In the genomic region with DNA sequence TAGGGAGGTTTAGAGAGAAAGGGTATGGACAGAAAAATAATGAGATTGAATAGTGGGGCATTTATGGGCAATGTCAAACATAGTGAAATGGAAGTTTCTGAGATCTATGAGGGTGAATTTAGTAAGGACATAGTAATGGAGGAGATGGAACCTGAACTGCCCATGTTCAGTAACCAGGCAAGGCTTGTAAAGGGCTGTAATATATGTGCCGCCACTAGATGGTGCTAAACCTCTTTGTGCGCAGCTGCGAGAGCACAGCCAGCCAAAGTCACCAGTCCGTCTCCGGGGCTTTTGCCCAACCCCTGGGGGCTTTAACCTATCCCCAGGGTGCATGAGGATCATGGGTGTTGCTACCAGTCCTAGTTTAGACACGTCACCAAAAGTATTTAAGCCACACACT, we compare ENCODE assay signal across 8 mouse cellular contexts.
DNase-seq lines count a peak whose midpoint lies in the region; ATAC-seq and TF ChIP-seq lines count a peak whose summit lies in the region.
"Not testable (repeated sequence)": the region's sequence is repeated elsewhere in the genome, so short reads cannot be mapped to it uniquely, and the experiment has no call there.

No protein-coding gene starts in this region.

- DNase-seq in MEL-GATA-1-ER (ENCODE audit: extremely low read depth, low read depth): peak; percentile 6
- peak; percentile 31 to 48 for DNase-seq in cerebellum, adult 18-20 months
- peak; percentile 10 for DNase-seq in forebrain, postnatal 0 days
- peak; percentile 25 to 64 for DNase-seq in layer of hippocampus, adult 18-20 months (ENCODE audit: low spot score in 2 of 2)
- peak; percentile 16 for DNase-seq in lung, postnatal 0 days (ENCODE audit: low spot score)
- peak; percentile 34 for DNase-seq in retina, postnatal 1 day
- DNase-seq in thymus, postnatal 36 days: peak; percentile 28 to 38

- H3K4me2 ChIP-seq in forebrain, postnatal 0 days (ENCODE audit: low read depth); lung, postnatal 0 days (replicated peaks; ENCODE audit: low read depth, low read length): not testable (repeated sequence)

- peak; percentile 59 for ATAC-seq in forebrain, postnatal 0 days
- ATAC-seq in hematopoietic stem cell, adult 5-6 weeks (replicated peaks in 1 of 2; ENCODE audit: insufficient read depth in 1 of 2, low FRiP score in 2 of 2, low TSS enrichment in 1 of 2, low read depth in 1 of 2, poor library complexity in 2 of 2, severe bottlenecking in 2 of 2): peak; percentile 56 to 67; a peak in 2 of 4 replicates
- ATAC-seq in lung, postnatal 0 days: not testable (repeated sequence)

- WGBS in forebrain, postnatal 0 days: 0% methylated on average over 3 of the region's 6 CpGs
- WGBS in lung, postnatal 0 days: 0% methylated on average over 3 of the region's 6 CpGs

- not testable (repeated sequence) for TF ChIP-seq EP300 in lung, postnatal 0 days (IDR thresholded peaks at IDR 0.05)

- not testable (repeated sequence) for H3K36me3 ChIP-seq in forebrain, postnatal 0 days (ENCODE audit: insufficient read depth); lung, postnatal 0 days (ENCODE audit: insufficient read depth, low read length)

- not testable (repeated sequence) for H3K9me3 ChIP-seq in forebrain, postnatal 0 days (ENCODE audit: low read length); lung, postnatal 0 days (ENCODE audit: low read length)

- H3K9ac ChIP-seq in forebrain, postnatal 0 days; lung, postnatal 0 days (replicated peaks; ENCODE audit: low read depth): not testable (repeated sequence)

- not testable (repeated sequence) for H3K27ac ChIP-seq in forebrain, postnatal 0 days (ENCODE audit: low read depth, low read length); lung, postnatal 0 days (ENCODE audit: low read length)

- peak; percentile 58 for TF ChIP-seq CTCF in forebrain, postnatal 0 days (IDR thresholded peaks at IDR 0.05; ENCODE audit: low read depth)
- peak; percentile 54 for TF ChIP-seq CTCF in lung, postnatal 0 days (IDR thresholded peaks at IDR 0.05)

- H3K27me3 ChIP-seq in forebrain, postnatal 0 days (ENCODE audit: insufficient read depth, low read length); lung, postnatal 0 days (replicated peaks; ENCODE audit: insufficient read depth, low read length): not testable (repeated sequence)

- not testable (repeated sequence) for H3K4me3 ChIP-seq in forebrain, postnatal 0 days (ENCODE audit: low read depth, low read length); lung, postnatal 0 days (ENCODE audit: low read depth, low read length)

- H3K4me1 ChIP-seq in forebrain, postnatal 0 days (ENCODE audit: insufficient read depth); lung, postnatal 0 days (ENCODE audit: insufficient read depth, low read depth, low read length): not testable (repeated sequence)
